Mouse (Mus musculus) limb, embryonic 11.5 days (tissue): ENCODE measurements at regions not wholly inside any gene's neighbourhood (a gene's known extent, or its start where the extent isn't known, plus 50 kb on each side); places are given as distances from the start of the nearest gene placed in this dataset.

Source experiments
- ATAC-seq: fragments of 200-750 bp; cut with Nextera tagmentation; 2 replicates; pipeline ENCODE4 v1.8.0; 2017; ENCODE audit warnings: low read depth; ENCODE audit not compliant: insufficient number of reproducible peaks, low FRiP score, low TSS enrichment
- DNase-seq: peaks from one replicate; pipeline ENCODE4 v3.0.0-alpha.2; 2015; ENCODE audit warnings: low spot score
- H3K27ac ChIP-seq: fragments of 300-500 bp; sonication (generic); replicated peaks from 2 replicates; pipeline ENCODE4 v1.5.1; 2014; ENCODE audit warnings: low read depth, mild to moderate bottlenecking, low read length
- H3K27me3 ChIP-seq: fragments of 300-500 bp; sonication (generic); 2 replicates; pipeline ENCODE4 v1.6.1; 2014; ENCODE audit warnings: mild to moderate bottlenecking, low read length, mixed read lengths; ENCODE audit not compliant: control insufficient read depth, insufficient read depth
- H3K36me3 ChIP-seq: fragments of 300-500 bp; sonication (generic); 2 replicates; pipeline ENCODE4 v1.6.1; 2014; ENCODE audit warnings: mild to moderate bottlenecking, low read length, moderate library complexity, mixed read lengths; ENCODE audit not compliant: control insufficient read depth, insufficient read depth
- H3K4me1 ChIP-seq: fragments of 300-500 bp; sonication (generic); 2 replicates; pipeline ENCODE4 v1.6.1; 2014; ENCODE audit warnings: low read length, mixed read lengths; ENCODE audit not compliant: control insufficient read depth, insufficient read depth
- H3K4me2 ChIP-seq: fragments of 300-500 bp; sonication (generic); 2 replicates; pipeline ENCODE4 v1.6.1; 2014; ENCODE audit warnings: low read depth, mild to moderate bottlenecking, moderate library complexity; ENCODE audit not compliant: severe bottlenecking
- H3K4me3 ChIP-seq: fragments of 300-500 bp; sonication (generic); 2 replicates; pipeline ENCODE4 v1.5.1; 2014; ENCODE audit warnings: low read depth, low read length
- H3K9ac ChIP-seq: fragments of 300-500 bp; sonication (generic); 2 replicates; pipeline ENCODE4 v1.6.1; 2014; ENCODE audit warnings: mild to moderate bottlenecking, low read length
- H3K9me3 ChIP-seq: fragments of 300-500 bp; sonication (generic); 2 replicates; pipeline ENCODE4 v1.6.1; 2016; ENCODE audit warnings: low read length; ENCODE audit not compliant: control insufficient read depth
- WGBS: fragments of 180-500 bp; shearing (Covaris S2); extraction: QIAGEN DNeasy Blood & Tissue Kit; methylation state at CpG from one replicate; pipeline ENCODE4 v1.1.7; 2014; 5-methylcytosine and 5-hydroxymethylcytosine counted together

- Histone ChIP-seq H3K4me1 (no peaks in the 10 kb centered on the region), H3K4me2 (no peak overlapping the region), H3K9ac (no peak overlapping the region), H3K27ac (no peak overlapping the region), H3K4me3 (no peak overlapping the region), H3K9me3 (no peaks in the 10 kb centered on the region), H3K27me3 (no peaks in the 10 kb centered on the region), H3K36me3 (no peaks in the 10 kb centered on the region)
- ATAC-seq, result no peak
- 85% methylated on average over 4 of the region's 4 CpGs for WGBS
- no peak for DNase-seq
Observed at GRCm38 (mm10) chr4:62799923-62800322, 165.4 kb upstream of the Zfp618 start.

GRCm38 (mm10) chr4:62805841-62806240 lies 159.5 kb upstream of the Zfp618 start:
- Histone ChIP-seq H3K27me3 (no peaks in the 10 kb centered on the region), H3K27ac (no peak overlapping the region), H3K9me3 (no peaks in the 10 kb centered on the region), H3K4me3 (no peak overlapping the region), H3K9ac (no peak overlapping the region), H3K4me2 (no peak overlapping the region), H3K4me1 (no peaks in the 10 kb centered on the region), H3K36me3 (no peaks in the 10 kb centered on the region)
- ATAC-seq, result no peak
- WGBS, result 9% methylated on average over 6 of the region's 6 CpGs
- DNase-seq, result no peak

DNA sequence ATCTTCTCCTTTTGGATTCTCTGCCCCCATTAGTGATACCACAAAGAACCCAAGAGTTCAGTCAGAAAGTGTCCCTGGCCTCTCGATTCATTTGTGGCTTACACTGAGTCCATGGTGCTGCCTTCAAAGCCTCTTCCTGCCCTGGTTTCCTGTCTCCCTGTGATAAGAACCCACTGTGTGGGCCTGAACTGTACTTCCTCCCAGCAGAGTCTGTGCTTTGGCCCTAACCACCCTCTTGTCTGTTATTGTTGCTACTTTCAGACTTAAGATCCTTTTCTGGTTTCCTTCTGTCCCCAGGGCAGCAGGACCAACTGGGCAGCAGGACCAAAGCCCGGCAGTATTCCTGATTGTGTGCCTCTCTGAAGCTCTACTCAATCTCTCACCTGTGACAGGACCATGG lies 158.6 kb upstream of the Zfp618 start:
- Histone ChIP-seq H3K9me3 (no peaks in the 10 kb centered on the region), H3K27me3 (no peaks in the 10 kb centered on the region), H3K4me1 (no peaks in the 10 kb centered on the region), H3K36me3 (no peaks in the 10 kb centered on the region), H3K27ac (no peak overlapping the region), H3K4me3 (no peak overlapping the region), H3K4me2 (no peak overlapping the region), H3K9ac (no peak overlapping the region)
- ATAC-seq (no peak), DNase-seq (no peak)
- WGBS, result 66% methylated on average over 2 of the region's 2 CpGs

GRCm38 (mm10) chr4:62807926-62808552 lies 157.3 kb upstream of the Zfp618 start:
- Histone ChIP-seq H3K4me3 (no peak overlapping the region), H3K36me3 (no peaks in the 10 kb centered on the region), H3K9ac (no peak overlapping the region), H3K4me2 (no peak overlapping the region), H3K27ac (no peak overlapping the region), H3K9me3 (no peaks in the 10 kb centered on the region), H3K27me3 (no peaks in the 10 kb centered on the region), H3K4me1 (no peaks in the 10 kb centered on the region)
- WGBS, result 62% methylated on average over 12 of the region's 12 CpGs
- DNase-seq (no peak), ATAC-seq (no peak)

DNA sequence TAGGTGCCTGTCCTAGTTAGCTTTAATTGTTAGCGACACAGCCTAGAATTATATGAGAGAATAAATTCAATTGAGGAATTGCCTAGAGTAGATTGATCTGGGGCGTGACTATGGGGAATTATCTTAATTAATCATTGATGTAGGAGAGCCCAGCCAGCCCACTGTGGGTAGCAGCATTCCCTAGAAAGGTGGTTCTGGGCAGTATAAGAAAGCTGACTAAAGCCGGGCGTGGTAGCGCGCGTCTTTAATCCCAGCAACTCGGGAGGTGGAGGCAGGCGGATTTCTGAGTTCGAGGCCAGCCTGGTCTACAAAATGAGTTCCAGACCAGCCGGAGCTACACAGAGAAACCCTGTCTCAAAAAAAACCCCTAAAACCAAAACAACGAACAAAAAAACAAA lies 156.8 kb upstream of the Zfp618 start:
- Histone ChIP-seq H3K4me2 (no peak overlapping the region), H3K27ac (no peak overlapping the region), H3K4me1 (no peaks in the 10 kb centered on the region), H3K9me3 (no peaks in the 10 kb centered on the region), H3K4me3 (no peak overlapping the region), H3K36me3 (no peaks in the 10 kb centered on the region), H3K27me3 (no peaks in the 10 kb centered on the region), H3K9ac (no peak overlapping the region)
- ATAC-seq (no peak), DNase-seq (no peak)
- 94% methylated on average over 12 of the region's 12 CpGs for WGBS

GRCm38 (mm10) chr4:62809048-62809447 lies 156.3 kb upstream of the Zfp618 start:
- no peak overlapping the region for H3K27ac ChIP-seq
- H3K9me3 ChIP-seq, result no peaks in the 10 kb centered on the region
- no peak overlapping the region for H3K4me3 ChIP-seq
- H3K4me1 ChIP-seq, result no peaks in the 10 kb centered on the region
- no peak for ATAC-seq
- no peak overlapping the region for H3K4me2 ChIP-seq
- no peaks in the 10 kb centered on the region for H3K27me3 ChIP-seq
- H3K9ac ChIP-seq, result no peak overlapping the region
- 93% methylated on average over 4 of the region's 4 CpGs for WGBS
- no peaks in the 10 kb centered on the region for H3K36me3 ChIP-seq
- DNase-seq, result no peak

DNA sequence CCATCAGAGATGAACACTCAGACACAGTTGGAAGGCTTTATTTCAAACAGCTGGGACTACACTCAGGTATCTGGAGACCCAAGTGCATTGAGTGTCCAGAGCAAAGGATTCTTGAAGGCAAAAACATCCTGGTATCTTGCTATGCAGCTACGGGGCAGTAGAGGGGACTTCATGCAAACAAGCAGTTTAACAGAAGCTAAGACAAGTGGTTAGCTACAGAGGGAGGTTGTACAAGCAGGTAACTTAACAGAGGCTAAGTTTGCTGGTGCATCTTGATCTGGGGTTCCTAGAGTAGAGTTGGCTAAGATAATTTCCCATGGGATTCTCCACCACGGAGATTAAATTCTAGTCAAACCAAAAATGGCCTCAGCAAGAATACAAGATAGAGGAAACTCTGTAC lies 145.5 kb upstream of the Zfp618 start:
- WGBS, result 93% methylated on average over 2 of the region's 2 CpGs
- Histone ChIP-seq H3K4me3 (no peak overlapping the region), H3K27ac (no peak overlapping the region), H3K9ac (no peak overlapping the region), H3K4me2 (no peak overlapping the region), H3K27me3 (no peaks in the 10 kb centered on the region), H3K36me3 (no peaks in the 10 kb centered on the region), H3K9me3 (no peaks in the 10 kb centered on the region), H3K4me1 (no peaks in the 10 kb centered on the region)
- ATAC-seq, result no peak
- DNase-seq, result no peak

DNA sequence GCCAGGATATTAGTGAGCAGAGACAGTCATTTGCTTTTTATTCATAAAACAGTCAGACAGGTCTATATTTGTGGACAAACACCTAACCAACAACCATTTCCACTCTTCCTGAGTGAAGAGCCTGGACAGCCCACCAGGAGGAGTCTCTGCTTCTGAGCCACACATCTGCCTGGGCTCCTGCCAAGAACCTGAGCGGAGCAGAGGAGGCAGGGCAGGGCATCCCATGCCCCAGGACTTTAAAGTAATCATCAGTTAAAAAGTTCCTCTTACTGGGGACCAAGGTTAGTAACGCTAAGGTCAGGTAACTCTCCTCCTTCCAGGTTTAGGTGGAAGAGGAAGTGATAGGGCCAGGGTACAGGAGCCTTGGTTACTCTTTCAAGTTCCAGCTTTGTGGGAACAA lies 144.1 kb upstream of the Zfp618 start:
- H3K27ac ChIP-seq, result no peak overlapping the region
- H3K4me3 ChIP-seq, result no peak overlapping the region
- H3K4me1 ChIP-seq, result no peaks in the 10 kb centered on the region
- 53% methylated on average over 2 of the region's 2 CpGs for WGBS
- H3K4me2 ChIP-seq, result no peak overlapping the region
- H3K36me3 ChIP-seq, result no peaks in the 10 kb centered on the region
- no peaks in the 10 kb centered on the region for H3K9me3 ChIP-seq
- DNase-seq (no peak), ATAC-seq (no peak)
- H3K9ac ChIP-seq, result no peak overlapping the region
- no peaks in the 10 kb centered on the region for H3K27me3 ChIP-seq

DNA sequence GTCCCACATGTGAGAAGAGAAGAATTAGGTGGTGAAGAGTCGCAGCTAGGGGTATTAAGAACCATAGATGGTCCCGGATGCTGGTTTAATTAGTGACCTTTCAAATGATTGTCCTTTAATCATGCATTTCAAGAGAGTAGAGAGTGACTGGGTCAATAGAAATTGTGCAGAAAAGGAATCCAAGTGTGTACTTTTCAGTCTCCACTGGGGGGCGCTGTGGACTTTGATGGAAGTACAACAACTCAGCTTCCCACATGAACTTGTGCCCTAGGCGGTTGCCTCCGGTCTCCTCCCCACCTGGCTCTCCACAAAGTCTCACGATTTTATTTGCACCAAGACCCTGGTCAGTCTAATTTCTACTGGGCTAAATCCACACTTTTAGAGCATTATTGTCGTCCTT lies 142.8 kb upstream of the Zfp618 start:
- no peaks in the 10 kb centered on the region for H3K27me3 ChIP-seq
- no peaks in the 10 kb centered on the region for H3K36me3 ChIP-seq
- H3K4me3 ChIP-seq, result no peak overlapping the region
- 52% methylated on average over 7 of the region's 7 CpGs for WGBS
- ATAC-seq, result no peak
- no peak overlapping the region for H3K4me2 ChIP-seq
- H3K9ac ChIP-seq, result no peak overlapping the region
- DNase-seq, result peak; percentile 80
- no peaks in the 10 kb centered on the region for H3K9me3 ChIP-seq
- no peak overlapping the region for H3K27ac ChIP-seq
- H3K4me1 ChIP-seq, result no peaks in the 10 kb centered on the region
